Mouse (Mus musculus): ENCODE data around the gene Marveld3. TPM values are rescaled to one million over a fixed set of nuclear protein-coding genes. Genes with fewer than 3 reads are reported as not detected.
A peak's percentile ranks its signal among the peaks of the same experiment; 100 is the strongest.

Gene Marveld3
- polyA plus RNA-seq, 1 experiment from 2014 or later = 11.7 TPM

GRCm38 (mm10) chr8:109968837-109969236 is 6.8 kb upstream of the Marveld3 start:
- TF ChIP-seq CTCF (IDR thresholded peaks at IDR 0.05) = peak; percentile 10
- in situ Hi-C loops (cut with MboI; ENCODE audit: low pct_unique_long_range_greater_than_20kb) = no loop called here
- POLR2A ChIA-PET = no interaction called here

DNA sequence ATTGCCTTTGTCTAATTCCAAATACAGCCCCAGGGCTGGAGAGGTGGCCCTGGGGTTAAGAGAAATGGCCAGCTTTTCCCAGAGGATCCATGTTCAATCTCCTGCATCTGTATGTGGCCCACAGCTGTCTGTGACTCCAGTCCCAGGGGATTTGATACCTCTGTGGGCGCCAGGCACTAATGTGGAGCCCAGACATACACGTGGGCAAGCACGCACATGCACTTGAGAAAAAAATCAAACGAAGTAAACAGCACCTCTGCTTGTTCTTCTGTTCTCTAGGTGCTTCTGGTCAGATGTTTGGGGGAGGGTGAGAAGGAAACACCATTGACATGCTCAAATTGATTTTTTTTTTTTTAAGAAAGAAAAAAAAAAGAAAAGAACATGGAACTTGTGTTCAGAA is 2.1 kb upstream of the Marveld3 start:
- TF ChIP-seq CTCF (IDR thresholded peaks at IDR 0.05) = no peak
- H3K27me3 ChIP-seq = no peaks in the 10 kb centered on the region
- no peak for ATAC-seq
- in situ Hi-C loops (cut with MboI; ENCODE audit: low pct_unique_long_range_greater_than_20kb) = no loop called here
- ChIA-PET POLR2A (interaction anchor here (1.2 kb wide), 1 partner anchor 44 kb away, joined by 3 read pairs; no protein-coding TSS in a partner anchor), CTCF (interaction anchor here (1.5 to 5.0 kb wide), 2 partner anchors 6 to 13 kb away, joined by 3 to 19 read pairs; no protein-coding TSS in a partner anchor)
- DNase-seq (ENCODE audit: low read depth, low spot score) = no peak

More at GRCm38 (mm10) chr8:109968837-109969236, 6.8 kb upstream of the Marveld3 start:
- ATAC-seq (no peak), DNase-seq (ENCODE audit: low read depth, low spot score) (no peak)
- CTCF ChIA-PET = interaction anchor here (2.8 to 3.8 kb wide), 2 partner anchors 7 to 33 kb away, joined by 19 to 22 read pairs; partner anchors contain the start of gene Marveld3
- peaks cover 4% of the 10 kb centered on the region for H3K27me3 ChIP-seq

GRCm38 (mm10) chr8:109963421-109963820 is 1.4 kb upstream of the Marveld3 start:
- in situ Hi-C loops (cut with MboI; ENCODE audit: low pct_unique_long_range_greater_than_20kb) = no loop called here
- CTCF ChIA-PET = interaction anchor here (1.5 to 5.0 kb wide), 4 partner anchors 7 to 29 kb away, joined by 3 to 19 read pairs (median 5); no protein-coding TSS in a partner anchor
- DNase-seq (ENCODE audit: low read depth, low spot score) = no peak
- no peak for ATAC-seq
- no peak for TF ChIP-seq CTCF (IDR thresholded peaks at IDR 0.05)
- POLR2A ChIA-PET = interaction anchor here (1.2 kb wide), 1 partner anchor 43 kb away, joined by 3 read pairs; no protein-coding TSS in a partner anchor
- H3K27me3 ChIP-seq = no peaks in the 10 kb centered on the region

DNA sequence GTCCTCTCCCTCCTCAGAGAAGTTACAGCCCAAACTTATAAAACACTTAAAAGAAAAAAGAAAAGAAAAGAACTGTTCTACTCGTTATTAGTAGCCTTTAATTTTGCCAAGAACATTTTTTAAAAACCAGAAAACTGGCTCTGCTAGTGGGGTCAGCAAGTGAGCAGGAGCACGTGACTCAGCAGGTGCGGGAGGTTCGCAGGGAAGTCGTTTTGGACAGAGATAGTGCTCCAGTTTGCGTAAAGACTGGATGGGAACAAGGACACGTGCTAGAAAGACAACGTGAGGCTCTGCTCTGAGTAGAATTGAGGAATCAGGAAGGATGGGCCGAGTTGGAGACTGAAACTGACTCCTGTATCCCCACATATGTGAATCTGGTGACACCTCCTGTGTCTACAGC is 893 bp upstream of the Marveld3 start:
- ATAC-seq (no peak), DNase-seq (ENCODE audit: low read depth, low spot score) (no peak)
- in situ Hi-C loops (cut with MboI; ENCODE audit: low pct_unique_long_range_greater_than_20kb) = no loop called here
- H3K27me3 ChIP-seq = no peaks in the 10 kb centered on the region
- ChIA-PET CTCF (interaction anchor here (1.4 to 5.0 kb wide), 5 partner anchors 7 to 119 kb away, joined by 4 to 19 read pairs (median 5); no protein-coding TSS in a partner anchor), POLR2A (no interaction called here)
- TF ChIP-seq CTCF (IDR thresholded peaks at IDR 0.05) = no peak

DNA sequence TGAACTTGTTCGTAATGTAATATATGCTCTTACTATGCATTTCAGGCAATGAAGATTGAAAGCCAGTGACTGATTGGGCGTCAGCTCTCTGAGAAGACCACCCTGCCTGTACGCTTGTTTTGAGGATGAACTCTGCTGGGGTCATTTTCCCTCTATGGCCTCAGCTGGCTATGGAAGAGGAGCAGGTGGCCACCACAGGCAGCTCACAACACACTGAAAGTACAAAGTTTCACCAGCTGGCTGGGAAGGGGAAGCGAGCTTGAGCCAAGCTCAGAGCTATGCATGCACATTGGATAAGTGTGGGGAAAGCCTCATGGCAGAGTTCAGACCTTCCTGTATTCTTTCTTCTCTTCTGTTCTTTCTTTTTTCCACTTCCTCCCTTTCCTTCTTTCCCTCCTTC is 2.9 kb downstream of the Marveld3 start:
- ChIA-PET POLR2A (no interaction called here), CTCF (interaction anchor here (5.0 kb wide), 1 partner anchor 11 kb away, joined by 19 read pairs; no protein-coding TSS in a partner anchor)
- ATAC-seq (no peak), DNase-seq (ENCODE audit: low read depth, low spot score) (no peak)
- in situ Hi-C loops (cut with MboI; ENCODE audit: low pct_unique_long_range_greater_than_20kb) = no loop called here
- TF ChIP-seq CTCF (IDR thresholded peaks at IDR 0.05) = no peak
- H3K27me3 ChIP-seq = no peaks in the 10 kb centered on the region

GRCm38 (mm10) chr8:109958036-109958655 is 3.9 kb downstream of the Marveld3 start:
- no peak for TF ChIP-seq CTCF (IDR thresholded peaks at IDR 0.05)
- ATAC-seq (peak; percentile 84), DNase-seq (ENCODE audit: low read depth, low spot score) (no peak)
- in situ Hi-C loops (cut with MboI; ENCODE audit: low pct_unique_long_range_greater_than_20kb) = no loop called here
- no peaks in the 10 kb centered on the region for H3K27me3 ChIP-seq
- CTCF ChIA-PET = no interaction called here
- POLR2A ChIA-PET = no interaction called here

- ChIA-PET POLR2A (interaction anchor here (0.6 to 1.2 kb wide), 3 partner anchors 12 to 92 kb away, joined by 3 read pairs; no protein-coding TSS in a partner anchor), CTCF (no interaction called here)
- no peaks in the 10 kb centered on the region for H3K27me3 ChIP-seq
- TF ChIP-seq CTCF (IDR thresholded peaks at IDR 0.05) = no peak
- in situ Hi-C loops (cut with MboI; ENCODE audit: low pct_unique_long_range_greater_than_20kb) = no loop called here
- peak; percentile 19 for ATAC-seq
- no peak for DNase-seq (ENCODE audit: low read depth, low spot score)
Measured at GRCm38 (mm10) chr8:109957167-109958028, 4.6 kb downstream of the Marveld3 start.

DNA sequence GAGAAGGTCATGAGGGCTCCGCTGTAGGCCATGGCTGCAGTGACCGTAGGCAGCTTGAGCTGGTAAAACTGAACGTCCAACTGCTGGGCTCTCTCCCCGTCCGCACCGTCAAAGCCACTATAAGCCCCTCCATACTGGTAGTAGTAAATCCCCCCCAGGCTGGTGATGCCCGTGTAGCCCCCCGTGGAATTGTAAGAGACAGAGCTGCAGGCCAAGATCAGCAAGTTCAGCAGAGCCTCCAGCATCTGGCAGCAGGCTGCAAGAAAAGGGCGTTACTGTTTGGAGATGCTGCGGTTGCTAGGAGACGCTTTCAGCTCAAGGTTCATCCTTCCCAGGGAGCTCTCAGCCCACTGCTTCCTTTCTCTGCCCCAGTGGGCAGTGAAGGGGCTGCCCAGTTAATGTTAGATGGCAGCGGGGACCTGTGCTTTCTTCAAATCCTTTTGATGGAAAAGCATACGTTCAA is 7.5 kb downstream of the Marveld3 start:
- CTCF ChIA-PET = interaction anchor here (1.2 kb wide), 1 partner anchor 15 kb away, joined by 3 read pairs; no protein-coding TSS in a partner anchor
- H3K27me3 ChIP-seq = no peaks in the 10 kb centered on the region
- TF ChIP-seq CTCF (IDR thresholded peaks at IDR 0.05) = no peak
- POLR2A ChIA-PET = interaction anchor here (0.6 to 0.7 kb wide), 2 partner anchors 18 to 133 kb away, joined by 3 to 5 read pairs; no protein-coding TSS in a partner anchor
- in situ Hi-C loops (cut with MboI; ENCODE audit: low pct_unique_long_range_greater_than_20kb) = no loop called here
- no peak for DNase-seq (ENCODE audit: low read depth, low spot score)
- ATAC-seq = no peak

DNA sequence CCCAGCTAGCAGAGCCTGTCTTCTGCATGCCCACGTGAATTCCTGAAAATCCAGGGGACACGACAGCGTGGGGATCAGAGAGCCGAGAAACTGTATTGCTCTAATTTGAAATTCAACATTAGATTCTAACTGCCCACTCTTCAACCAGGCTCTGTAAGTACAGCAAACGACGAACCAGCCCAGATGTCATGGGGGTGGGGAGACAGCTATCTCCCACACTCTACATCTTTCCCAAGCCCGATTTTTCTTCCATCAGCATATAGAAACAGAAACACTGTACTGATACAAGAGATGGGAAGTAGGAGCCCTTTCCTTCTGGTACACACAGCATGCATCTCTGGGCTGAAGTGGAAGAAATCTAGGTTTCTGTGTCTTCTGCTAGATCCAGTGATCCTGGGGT is 9.8 kb downstream of the Marveld3 start:
- H3K27me3 ChIP-seq = no peaks in the 10 kb centered on the region
- in situ Hi-C loops (cut with MboI; ENCODE audit: low pct_unique_long_range_greater_than_20kb) = no loop called here
- ChIA-PET POLR2A (no interaction called here), CTCF (no interaction called here)
- ATAC-seq (no peak), DNase-seq (ENCODE audit: low read depth, low spot score) (no peak)
- TF ChIP-seq CTCF (IDR thresholded peaks at IDR 0.05) = no peak

DNA sequence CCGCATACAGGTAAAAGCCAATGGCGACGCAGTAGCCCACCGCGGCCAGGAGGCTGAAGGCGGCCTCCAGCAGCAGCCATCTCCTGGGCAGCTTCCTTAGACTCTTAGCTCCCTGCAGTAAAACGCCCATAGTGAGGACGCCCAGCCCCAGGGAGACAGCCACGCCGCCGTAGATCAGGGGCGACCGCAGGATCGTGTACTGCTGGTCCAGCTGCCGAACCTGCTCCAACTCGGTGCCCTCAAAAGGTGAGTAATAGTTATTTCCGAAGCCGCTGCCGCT is 13.8 kb downstream of the Marveld3 start:
- ATAC-seq (no peak), DNase-seq (ENCODE audit: low read depth, low spot score) (no peak)
- ChIA-PET CTCF (no interaction called here), POLR2A (interaction anchor here (0.6 kb wide), 1 partner anchor 243 kb away, joined by 3 read pairs; the partner anchor contains the start of gene Zfp821)
- in situ Hi-C loops (cut with MboI; ENCODE audit: low pct_unique_long_range_greater_than_20kb) = no loop called here
- no peaks in the 10 kb centered on the region for H3K27me3 ChIP-seq
- no peak for TF ChIP-seq CTCF (IDR thresholded peaks at IDR 0.05)
